Mouse (Mus musculus) small intestine, adult 2 months (tissue): ENCODE data around the gene Zcchc14. TPM values are rescaled to one million over a fixed set of nuclear protein-coding genes. Genes with fewer than 3 reads are reported as not detected.

Experiments
- H3K27ac ChIP-seq: fragments of 200-500 bp; 2 replicates; pipeline ENCODE4 v1.5.1; 2012; ENCODE audit warnings: low read depth, low read length, control low read depth, inconsistent platforms; ENCODE audit not compliant: insufficient read depth
- H3K27me3 ChIP-seq: fragments of 200-500 bp; 2 replicates; pipeline ENCODE4 v1.6.1; 2012; ENCODE audit warnings: mild to moderate bottlenecking, moderate library complexity, low read length, inconsistent platforms; ENCODE audit not compliant: control insufficient read depth, insufficient read depth
- H3K36me3 ChIP-seq: fragments of 200-500 bp; 2 replicates; pipeline ENCODE4 v1.6.1; 2012; ENCODE audit warnings: mild to moderate bottlenecking, low read length, control low read depth, inconsistent platforms; ENCODE audit not compliant: control insufficient read depth, insufficient read depth
- H3K4me1 ChIP-seq: fragments of 200-500 bp; 2 replicates; pipeline ENCODE4 v1.6.1; 2012; ENCODE audit warnings: low read length, inconsistent platforms, mixed read lengths; ENCODE audit not compliant: control insufficient read depth, insufficient read depth, insufficient read length
- H3K4me3 ChIP-seq: fragments of 200-500 bp; 2 replicates; pipeline ENCODE4 v1.5.1; 2012; ENCODE audit warnings: low read depth, mild to moderate bottlenecking, control low read depth, inconsistent platforms, low read length, moderate library complexity
- CTCF ChIP-seq: fragments of 200-500 bp; IDR thresholded peaks from 2 replicates; pipeline ENCODE4 v1.5.1; 2012; ENCODE audit warnings: low read depth, mild to moderate bottlenecking, control low read depth, inconsistent platforms, low read length, moderate library complexity, mixed read lengths; ENCODE audit not compliant: insufficient replicate concordance, insufficient read length; ENCODE audit errors: extremely low read depth
- POLR2A ChIP-seq: fragments of 200-500 bp; IDR thresholded peaks from 2 replicates; pipeline ENCODE4 v1.6.1; 2012; ENCODE audit warnings: low read depth, mild to moderate bottlenecking, control low read depth, inconsistent platforms, low read length, moderate library complexity
- WGBS: fragments of 180-500 bp; shearing (Covaris S2); methylation state at CpG from one replicate; pipeline ENCODE4 v1.1.7; 2018; 5-methylcytosine and 5-hydroxymethylcytosine counted together
- polyA plus RNA-seq: library from polyadenylated mRNA; depleted of rRNA; stranded (reverse); fragments of >200 nt; gene quantifications from 2 replicates; pipeline ENCODE4 v1.2.3, GENCODE M21; 2012; rRNA removed

The Zcchc14 gene
- polyA plus RNA-seq, 1 experiment = 31.3 TPM

DNA sequence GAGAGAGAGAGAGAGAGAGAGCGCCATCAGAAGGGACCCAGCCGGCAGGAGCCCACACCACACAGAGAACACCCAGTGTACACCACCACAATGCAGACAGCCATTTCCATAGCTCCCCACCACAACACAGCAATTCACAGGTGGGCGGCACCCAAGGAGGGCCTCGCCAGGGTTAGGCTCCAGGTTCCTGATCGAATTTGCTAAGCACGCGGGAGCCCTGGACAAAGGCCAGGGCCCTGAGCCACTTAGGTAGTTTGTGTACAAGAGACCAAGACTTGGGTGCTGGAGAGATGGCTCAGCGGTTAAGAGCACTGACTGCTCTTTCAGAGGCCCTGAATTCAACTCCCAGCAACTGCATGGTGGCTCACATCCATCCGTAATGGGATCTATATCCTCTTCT is 100.2 kb downstream of the Zcchc14 start:
- H3K27ac ChIP-seq = no peak overlapping the region
- peaks cover 20% of the 10 kb centered on the region for H3K36me3 ChIP-seq
- no peaks in the 10 kb centered on the region for H3K27me3 ChIP-seq
- no peak overlapping the region for H3K4me3 ChIP-seq
- no peaks in the 10 kb centered on the region for H3K4me1 ChIP-seq
- TF ChIP-seq CTCF (no peak), POLR2A (no peak)
- 73% methylated on average over 9 of the region's 9 CpGs for WGBS

DNA sequence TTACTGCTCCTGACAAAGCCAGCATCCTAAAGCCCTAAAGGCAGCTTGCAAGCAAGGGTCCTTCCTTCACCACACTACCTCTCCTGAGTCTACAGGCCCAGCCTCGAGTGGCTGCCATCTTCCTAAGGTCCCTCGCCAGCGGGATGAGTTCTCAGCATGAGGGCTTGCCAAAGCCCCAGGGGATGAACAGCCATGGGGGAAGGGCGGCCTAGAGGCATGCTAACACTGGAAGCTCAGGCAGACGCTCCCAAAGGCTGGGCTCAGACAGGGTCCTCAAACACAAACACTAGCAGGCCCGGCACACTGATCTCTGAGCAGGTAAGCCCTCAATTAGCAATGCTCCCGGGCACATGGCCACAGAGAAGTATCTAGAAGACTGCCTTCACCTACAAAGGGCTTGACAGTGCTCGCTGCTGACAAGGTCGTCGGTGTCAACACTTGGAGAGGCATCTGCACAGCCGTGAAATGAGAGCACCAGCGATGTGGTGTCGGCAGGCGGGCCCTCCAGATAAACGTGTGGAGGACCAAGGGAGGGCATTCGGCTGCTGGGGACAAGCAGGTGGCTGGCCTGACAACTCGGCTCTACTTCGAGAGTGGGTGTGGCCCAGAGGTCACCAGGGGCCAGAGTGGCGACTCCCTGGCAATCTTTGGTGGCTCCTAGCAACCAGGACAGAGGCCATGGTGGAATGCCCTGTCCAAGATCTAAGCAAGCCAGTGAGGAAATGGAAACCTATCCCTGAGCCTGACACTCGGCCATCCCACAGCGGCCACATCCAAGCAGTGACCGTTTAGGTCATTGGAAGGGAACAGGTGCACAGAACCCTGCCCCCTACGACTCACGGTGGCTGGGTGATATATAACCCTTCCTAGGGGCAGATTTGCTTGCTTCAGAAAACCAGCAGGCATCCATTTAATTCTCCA is 101.4 kb downstream of the Zcchc14 start:
- TF ChIP-seq POLR2A (no peak), CTCF (no peak)
- Histone ChIP-seq H3K27ac (no peak overlapping the region), H3K27me3 (no peaks in the 10 kb centered on the region), H3K4me3 (no peak overlapping the region), H3K4me1 (no peaks in the 10 kb centered on the region), H3K36me3 (peaks cover 20% of the 10 kb centered on the region)
- 74% methylated on average over 24 of the region's 24 CpGs for WGBS

DNA sequence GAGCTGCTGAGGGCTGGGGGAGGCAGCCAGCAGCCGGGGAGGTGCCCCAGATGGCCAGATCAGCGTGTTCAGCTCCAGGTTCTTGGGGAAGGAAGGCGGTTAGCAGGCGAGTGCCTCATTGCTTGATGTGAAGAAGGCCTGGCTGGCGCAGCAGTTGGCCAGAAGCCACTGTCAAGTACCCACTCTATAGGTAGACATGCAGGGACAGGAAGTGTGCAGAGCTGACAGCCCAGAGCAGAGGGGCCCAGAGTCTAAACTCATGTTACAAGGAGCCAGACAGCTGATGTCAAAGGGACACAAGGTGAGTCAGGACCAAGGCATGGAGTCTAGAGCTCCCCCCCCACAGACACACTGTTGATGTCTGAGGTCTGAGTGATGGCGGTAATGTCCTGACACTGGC is 102.6 kb downstream of the Zcchc14 start:
- Histone ChIP-seq H3K27ac (no peak overlapping the region), H3K4me1 (no peaks in the 10 kb centered on the region), H3K27me3 (no peaks in the 10 kb centered on the region), H3K4me3 (no peak overlapping the region), H3K36me3 (peaks cover 20% of the 10 kb centered on the region)
- WGBS = 85% methylated on average over 6 of the region's 6 CpGs
- TF ChIP-seq CTCF (no peak), POLR2A (no peak)

Other genes starting within 250 kb of the Zcchc14 start
- not detected in 2 replicates for gene 1700018B08Rik, start 108.6 kb downstream of the Zcchc14 start, polyA plus RNA-seq
- 24.9 and 30.3 TPM in 2 replicates for gene Fbxo31, start 74.1 kb downstream of the Zcchc14 start, polyA plus RNA-seq
- 50.7 and 82.2 TPM in 2 replicates for gene Map1lc3b, start 62.5 kb downstream of the Zcchc14 start, polyA plus RNA-seq
- gene Jph3, start 76.7 kb upstream of the Zcchc14 start, polyA plus RNA-seq = 0.39 and 0.57 TPM in 2 replicates
- 7.1 and 10.8 TPM in 2 replicates for gene Klhdc4, start 176.7 kb upstream of the Zcchc14 start, polyA plus RNA-seq